Mouse (Mus musculus) hematopoietic multipotent progenitor cell, adult 10-12 weeks (in vitro differentiated cells): ENCODE measurements around the gene Gm28053. TPM values are rescaled to one million over a fixed set of nuclear protein-coding genes. Genes with fewer than 3 reads are reported as not detected.

ENCODE experiments used
- polyA plus RNA-seq: library from polyadenylated mRNA; stranded (reverse); fragments of >175 nt; gene quantifications from 2 replicates; pipeline ENCODE4 v1.2.3, GENCODE M21; 2012; ENCODE audit warnings: low replicate concordance

Gm28053 gene
- 0.58 and 1.8 TPM in 2 replicates for polyA plus RNA-seq

DNA sequence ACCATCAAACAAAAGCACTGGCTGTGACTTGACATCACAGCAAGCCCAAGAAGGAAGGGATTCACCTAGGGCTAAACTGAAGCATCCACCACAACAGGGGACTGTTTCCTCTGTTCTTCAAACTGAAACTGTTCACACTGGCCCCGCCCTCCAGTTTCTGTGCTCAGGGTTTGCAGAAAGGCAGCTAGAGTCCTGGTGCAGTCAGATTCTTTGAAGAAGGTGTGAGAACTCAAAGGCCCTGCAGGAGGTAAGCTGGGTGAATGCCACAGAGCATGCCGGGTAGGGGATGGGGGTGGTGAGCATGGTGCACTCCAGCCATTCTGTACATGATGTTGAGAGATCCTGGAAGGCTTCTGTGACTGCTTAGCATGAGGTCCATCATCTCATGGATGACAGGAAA, at the start of gene Gm28053, which contains the start of gene Gimap7:
Gene Gm28053 (plus strand): TSS at position 153 of the 400 bp plus-strand sequence.
Gene Gimap7 (plus strand): TSS at position 167 of the 400 bp plus-strand sequence.

GRCm38 (mm10) chr6:48675931-48676859, 42.2 kb upstream of the Gm28053 start, which contains the start of gene Gimap9:
Gene Gimap9 (plus strand): TSS chr6:48676129.

DNA sequence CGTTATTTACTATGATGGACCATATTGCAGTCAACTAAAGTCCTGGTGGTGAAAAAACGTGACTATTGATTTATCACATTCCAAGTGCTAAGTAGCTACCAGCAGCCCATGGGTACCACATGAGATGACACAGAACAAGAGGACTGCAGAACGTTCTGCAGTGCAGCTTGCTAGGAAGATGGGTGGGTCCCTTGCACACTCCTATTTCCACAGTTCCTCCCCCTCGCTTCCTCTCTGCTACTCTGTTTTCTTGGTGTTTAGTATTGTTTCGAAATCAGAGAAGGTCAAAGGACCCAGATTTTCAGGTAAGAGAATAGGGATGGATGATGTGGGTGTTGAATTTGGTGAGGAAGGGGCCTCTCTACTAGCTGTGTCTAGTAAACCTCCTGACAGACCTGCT, 34.1 kb upstream of the Gm28053 start, which contains the start of gene Gimap4:
Gene Gimap4 (plus strand): TSS at position 231 of the 400 bp plus-strand sequence.

GRCm38 (mm10) chr6:48738961-48739779, 20.8 kb downstream of the Gm28053 start, which contains the start of gene Gimap1:
Gene Gimap1 (plus strand): TSS chr6:48739054.

DNA sequence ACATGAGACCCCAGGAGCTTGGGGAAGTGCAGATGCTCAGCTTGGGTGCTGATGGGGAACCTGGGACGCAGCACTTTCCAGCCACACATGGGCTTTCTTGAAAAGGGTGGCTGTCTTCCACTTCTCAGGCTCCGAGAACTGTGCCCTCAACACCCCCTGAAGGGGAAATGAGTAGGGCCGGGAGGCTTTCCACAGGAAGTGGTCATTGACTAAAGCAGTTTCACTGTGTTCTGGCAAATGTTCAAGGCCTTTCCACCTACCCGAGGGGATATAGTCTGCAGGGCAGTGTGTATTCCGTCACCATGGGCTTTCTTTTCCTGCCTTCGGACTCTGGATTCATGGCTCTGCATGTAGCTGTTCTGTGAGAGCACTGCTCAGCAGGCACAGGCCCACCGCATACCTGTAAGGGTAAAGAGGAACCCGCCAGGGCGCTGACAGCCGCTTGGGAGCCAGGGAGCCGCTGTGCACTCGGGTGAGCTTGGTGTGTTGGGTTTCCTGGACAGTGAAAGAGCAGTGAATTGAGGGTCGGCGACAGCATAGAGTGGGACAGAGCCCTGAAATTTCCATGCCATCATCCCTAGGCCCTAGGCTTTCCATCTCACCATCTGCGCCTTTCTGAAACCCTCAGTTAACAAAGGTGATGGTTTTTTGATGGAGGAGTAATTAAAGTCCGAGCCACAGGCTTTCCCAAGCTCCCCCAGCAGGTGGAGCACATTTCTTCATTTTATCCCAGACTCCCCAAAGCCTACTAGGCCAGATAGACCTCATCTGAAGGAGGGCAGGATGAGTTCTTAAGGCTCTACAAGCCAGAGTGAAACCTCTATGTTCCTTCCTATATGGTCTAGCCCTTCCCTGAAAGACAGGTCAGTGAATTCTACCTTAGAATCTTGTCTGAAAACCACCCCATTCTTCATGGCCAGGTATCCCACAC, 27.8 kb downstream of the Gm28053 start, which contains the start of gene Gimap5:
Gene Gimap5 (plus strand): TSS at position 239 of the 931 bp plus-strand sequence.

DNA sequence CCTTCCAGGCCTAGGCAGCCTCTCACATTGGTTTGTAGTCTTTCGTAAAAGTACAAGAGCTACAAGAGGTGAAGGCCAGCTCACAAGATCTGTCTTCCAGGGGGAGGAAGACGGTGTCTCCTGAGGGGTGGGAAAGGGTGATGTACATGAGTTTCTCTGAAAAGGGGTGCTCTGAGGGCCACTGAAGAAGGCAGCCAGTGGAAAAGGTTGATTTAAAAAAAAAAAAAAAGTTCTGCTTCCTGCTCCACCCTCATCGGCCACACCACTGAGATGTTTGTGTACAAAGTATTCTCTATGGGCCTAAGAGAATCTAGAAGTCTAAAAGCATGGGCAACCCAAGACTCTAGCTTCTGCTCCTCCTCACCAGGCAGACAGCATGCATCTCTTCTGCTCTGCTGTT, 52.3 kb downstream of the Gm28053 start, which contains the start of gene Gimap3:
Gene Gimap3 (minus strand): TSS at position 156 of the 400 bp plus-strand sequence.

Other genes with a start within 250 kb of the Gm28053 start
- gene Atp6v0e2, start 181.0 kb upstream of the Gm28053 start, polyA plus RNA-seq: 0.94 and 5.5 TPM in 2 replicates
- 55.0 and 57.4 TPM in 2 replicates for gene Lrrc61, start 163.8 kb upstream of the Gm28053 start, polyA plus RNA-seq
- gene Rarres2, start 145.8 kb upstream of the Gm28053 start, polyA plus RNA-seq: 0.35 TPM in 1 of 2 replicates, not detected in the other
- not detected in 2 replicates for gene Gm45021, start 129.0 kb upstream of the Gm28053 start, polyA plus RNA-seq
- 21.7 and 39.5 TPM in 2 replicates for gene Repin1, start 124.7 kb upstream of the Gm28053 start, polyA plus RNA-seq
- not detected in 2 replicates for gene Gm44965, start 124.7 kb upstream of the Gm28053 start, polyA plus RNA-seq
- 2.9 and 3.6 TPM in 2 replicates for gene Zfp775, start 116.5 kb upstream of the Gm28053 start, polyA plus RNA-seq
- 0.58 and 1.2 TPM in 2 replicates for gene AI854703, start 91.8 kb upstream of the Gm28053 start, polyA plus RNA-seq
- gene Gimap8, start 71.4 kb upstream of the Gm28053 start, polyA plus RNA-seq: 40.6 and 47.5 TPM in 2 replicates
- gene Gimap9, start 42.5 kb upstream of the Gm28053 start, polyA plus RNA-seq: 2.5 and 8.7 TPM in 2 replicates
- gene Gimap4, start 34.1 kb upstream of the Gm28053 start, polyA plus RNA-seq: 16.1 and 52.6 TPM in 2 replicates
- gene Gimap6, start 10.4 kb upstream of the Gm28053 start, polyA plus RNA-seq: 50.6 and 78.7 TPM in 2 replicates
- gene Gimap7, start within 50 bp of the Gm28053 start, polyA plus RNA-seq: 8.8 and 14.1 TPM in 2 replicates
- gene Gimap1, start 20.4 kb downstream of the Gm28053 start, polyA plus RNA-seq: 154 and 203 TPM in 2 replicates
- 71.0 and 148 TPM in 2 replicates for gene Gimap5, start 27.6 kb downstream of the Gm28053 start, polyA plus RNA-seq
- gene Gimap3, start 52.2 kb downstream of the Gm28053 start, polyA plus RNA-seq: 218 and 606 TPM in 2 replicates
- 25.8 and 154 TPM in 2 replicates for gene Tmem176a, start 122.3 kb downstream of the Gm28053 start, polyA plus RNA-seq
- 18.0 and 42.7 TPM in 2 replicates for gene Tmem176b, start 122.9 kb downstream of the Gm28053 start, polyA plus RNA-seq
- not detected in 2 replicates for gene Aoc1, start 154.3 kb downstream of the Gm28053 start, polyA plus RNA-seq
- not detected in 2 replicates for gene 1600015I10Rik, start 211.3 kb downstream of the Gm28053 start, polyA plus RNA-seq